Mouse (Mus musculus): ENCODE results near the gene Eif4enif1.

DNA sequence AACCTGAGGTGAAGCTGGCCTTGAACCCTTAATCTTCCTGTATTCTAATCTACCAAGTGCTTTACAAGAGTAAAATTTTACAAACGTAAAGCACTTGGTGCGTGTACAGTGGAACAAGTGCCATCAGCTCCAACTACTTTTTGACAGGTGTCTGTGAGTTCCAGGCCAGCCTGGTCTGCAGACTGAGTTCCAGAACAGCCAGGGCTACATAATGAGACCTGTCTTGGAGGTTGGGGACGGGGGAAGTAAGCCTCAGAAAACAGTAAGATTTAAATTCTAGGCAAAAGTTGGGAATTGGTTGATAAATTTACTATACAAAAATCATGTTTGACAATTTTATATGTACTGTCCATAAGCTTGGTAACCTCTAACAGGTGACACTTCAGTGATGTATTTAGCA is 3.0 kb downstream of the Eif4enif1 start:
- TF ChIP-seq CTCF (IDR thresholded peaks at IDR 0.05; ENCODE audit: low read depth): no peak
- no peak for TF ChIP-seq EP300 (IDR thresholded peaks at IDR 0.05; ENCODE audit: low read depth)

Measured in liver, embryonic 14.5 days (tissue).